Mouse (Mus musculus): ENCODE data around the gene Tmem150c.

- TF ChIP-seq ZC3H11A (IDR thresholded peaks at IDR 0.05; ENCODE audit: borderline replicate concordance, low read depth, low read length), result no peak
- TF ChIP-seq CHD2 (IDR thresholded peaks at IDR 0.05; ENCODE audit: low read depth, low read length), result no peak
- no peak for TF ChIP-seq ZNF384 (IDR thresholded peaks at IDR 0.05; ENCODE audit: low read depth, low read length)
- no peak for TF ChIP-seq MAFK (IDR thresholded peaks at IDR 0.05; ENCODE audit: insufficient read depth, low read depth, low read length)
These were observed 594 bp downstream of the Tmem150c start for GRCm38 (mm10) chr5:100158791-100159637.
